Mouse (Mus musculus): ENCODE measurements around the gene Cbx4. TPM values are rescaled to one million over a fixed set of nuclear protein-coding genes. Genes with fewer than 3 reads are reported as not detected.

The Cbx4 gene
- polyA plus RNA-seq, 1 experiment from 2014 or later: 16.3 TPM

Other genes with a start within 250 kb of the Cbx4 start
- 28.2 and 29.9 TPM in 2 replicates for gene Rbfox3, start 174.6 kb downstream of the Cbx4 start, polyA plus RNA-seq (2015; fragmentation: Nextera tagmentation; extraction: Ambion mirVana)
- not detected in 2 replicates for gene Enpp7, start 98.0 kb downstream of the Cbx4 start, polyA plus RNA-seq (2015; fragmentation: Nextera tagmentation; extraction: Ambion mirVana)
- gene Cbx2, start 63.3 kb downstream of the Cbx4 start, polyA plus RNA-seq (2015; fragmentation: Nextera tagmentation; extraction: Ambion mirVana): 34.7 and 35.5 TPM in 2 replicates
- gene Cbx8, start 45.3 kb downstream of the Cbx4 start, polyA plus RNA-seq (2015; fragmentation: Nextera tagmentation; extraction: Ambion mirVana): 9.8 and 15.2 TPM in 2 replicates
- gene Tbc1d16, start 142.3 kb upstream of the Cbx4 start, polyA plus RNA-seq (2015; fragmentation: Nextera tagmentation; extraction: Ambion mirVana): 50.0 and 53.1 TPM in 2 replicates
- gene Ccdc40, start 142.4 kb upstream of the Cbx4 start, polyA plus RNA-seq (2015; fragmentation: Nextera tagmentation; extraction: Ambion mirVana): 17.6 and 18.1 TPM in 2 replicates
- gene Gaa, start 181.7 kb upstream of the Cbx4 start, polyA plus RNA-seq (2015; fragmentation: Nextera tagmentation; extraction: Ambion mirVana): 49.9 and 50.7 TPM in 2 replicates
- gene Eif4a3, start 213.9 kb upstream of the Cbx4 start, polyA plus RNA-seq (2015; fragmentation: Nextera tagmentation; extraction: Ambion mirVana): 317 and 341 TPM in 2 replicates
- gene Card14, start 221.5 kb upstream of the Cbx4 start, polyA plus RNA-seq (2015; fragmentation: Nextera tagmentation; extraction: Ambion mirVana): 0.08 and 0.09 TPM in 2 replicates